Mouse (Mus musculus) midbrain, embryonic 14.5 days (tissue): ENCODE results near the gene Odf3b. TPM values are rescaled to one million over a fixed set of nuclear protein-coding genes. Genes with fewer than 3 reads are reported as not detected.
A peak's percentile ranks its signal among the peaks of the same experiment; 100 is the strongest.

Source experiments
- ATAC-seq: fragments of 200-750 bp; cut with Nextera tagmentation; 2 replicates; pipeline ENCODE4 v1.8.0; 2017; ENCODE audit warnings: moderate number of reproducible peaks, moderate library complexity; ENCODE audit not compliant: low FRiP score, low TSS enrichment
- DNase-seq: peaks from one replicate; pipeline ENCODE4 v3.0.0-alpha.2; 2015
- H3K27ac ChIP-seq: fragments of 300-500 bp; sonication (generic); replicated peaks from 2 replicates; pipeline ENCODE4 v1.5.1; 2014; ENCODE audit warnings: mild to moderate bottlenecking, low read depth, low read length, moderate library complexity
- H3K27me3 ChIP-seq: fragments of 300-500 bp; sonication (generic); 2 replicates; pipeline ENCODE4 v1.6.1; 2014; ENCODE audit warnings: low read length, control low read depth, mixed read lengths; ENCODE audit not compliant: control insufficient read depth, insufficient read depth
- H3K36me3 ChIP-seq: fragments of 300-500 bp; sonication (generic); 2 replicates; pipeline ENCODE4 v1.6.1; 2014; ENCODE audit warnings: low read length, control low read depth; ENCODE audit not compliant: control insufficient read depth, insufficient read depth
- H3K4me1 ChIP-seq: fragments of 300-500 bp; sonication (generic); 2 replicates; pipeline ENCODE4 v1.6.1; 2014; ENCODE audit warnings: mild to moderate bottlenecking, antibody characterized with exemption, low read length, control low read depth; ENCODE audit not compliant: control insufficient read depth, insufficient read depth
- H3K4me2 ChIP-seq: fragments of 300-500 bp; sonication (generic); 2 replicates; pipeline ENCODE4 v1.6.1; 2014; ENCODE audit warnings: mild to moderate bottlenecking, low read length, moderate library complexity
- H3K4me3 ChIP-seq: fragments of 300-500 bp; sonication (generic); replicated peaks from 2 replicates; pipeline ENCODE4 v1.5.1; 2014; ENCODE audit warnings: low read depth, low read length
- H3K9ac ChIP-seq: fragments of 300-500 bp; sonication (generic); replicated peaks from 2 replicates; pipeline ENCODE4 v1.6.1; 2014; ENCODE audit warnings: mild to moderate bottlenecking, low read length, moderate library complexity
- H3K9me3 ChIP-seq: fragments of 300-500 bp; sonication (generic); 2 replicates; pipeline ENCODE4 v1.6.1; 2016; ENCODE audit warnings: low read length, control low read depth, mixed read lengths; ENCODE audit not compliant: control insufficient read depth
- WGBS: fragments of 180-500 bp; shearing (Covaris S2); extraction: QIAGEN DNeasy Blood & Tissue Kit; methylation state at CpG from one replicate; pipeline ENCODE4 v1.1.7; 2014; 5-methylcytosine and 5-hydroxymethylcytosine counted together
- polyA plus RNA-seq: library from polyadenylated mRNA; unstranded; fragments of >200 nt; fragmentation: Nextera tagmentation; extraction: Ambion mirVana; gene quantifications from 2 replicates; pipeline ENCODE4 v1.2.1, GENCODE M21; 2014

Gene Odf3b
- polyA plus RNA-seq, 1 experiment from 2014 or later: 0.82 TPM

- H3K4me2 ChIP-seq: peak overlapping the region; percentile 87
- H3K36me3 ChIP-seq: peaks cover 52% of the 10 kb centered on the region
- H3K4me3 ChIP-seq: peak overlapping the region; percentile 70; the same call in 1 of the 2 replicates
- no peaks in the 10 kb centered on the region for H3K9me3 ChIP-seq
- no peak overlapping the region for H3K9ac ChIP-seq
- H3K27me3 ChIP-seq: peaks cover 17% of the 10 kb centered on the region
- DNase-seq: no peak
- peak overlapping the region; percentile 93; the same call in 1 of the 2 replicates for H3K27ac ChIP-seq
- ATAC-seq: no peak
- H3K4me1 ChIP-seq: peaks cover 11% of the 10 kb centered on the region
- 86% methylated on average over 7 of the region's 7 CpGs for WGBS
Measured at GRCm38 (mm10) chr15:89372536-89372935, 6.5 kb downstream of the Odf3b start.

GRCm38 (mm10) chr15:89372068-89372467 is 7.0 kb downstream of the Odf3b start:
- H3K27me3 ChIP-seq: peaks cover 12% of the 10 kb centered on the region
- ATAC-seq: no peak
- no peak for DNase-seq
- no peaks in the 10 kb centered on the region for H3K9me3 ChIP-seq
- H3K4me2 ChIP-seq: no peak overlapping the region
- H3K4me3 ChIP-seq: no peak overlapping the region
- 93% methylated on average over 13 of the region's 13 CpGs for WGBS
- H3K36me3 ChIP-seq: peaks cover 57% of the 10 kb centered on the region
- no peak overlapping the region for H3K27ac ChIP-seq
- H3K9ac ChIP-seq: no peak overlapping the region
- H3K4me1 ChIP-seq: peaks cover 11% of the 10 kb centered on the region

GRCm38 (mm10) chr15:89365141-89365551 is 13.9 kb downstream of the Odf3b start:
- Histone ChIP-seq H3K9me3 (no peaks in the 10 kb centered on the region), H3K27ac (no peak overlapping the region), H3K4me1 (no peaks in the 10 kb centered on the region), H3K36me3 (peaks cover 98% of the 10 kb centered on the region), H3K4me2 (no peak overlapping the region), H3K9ac (no peak overlapping the region), H3K4me3 (no peak overlapping the region), H3K27me3 (no peaks in the 10 kb centered on the region)
- no peak for ATAC-seq
- DNase-seq: no peak
- WGBS: 95% methylated on average over 4 of the region's 4 CpGs

- Histone ChIP-seq H3K36me3 (peaks cover 81% of the 10 kb centered on the region), H3K4me2 (no peak overlapping the region), H3K9me3 (no peaks in the 10 kb centered on the region), H3K4me3 (no peak overlapping the region), H3K27ac (no peak overlapping the region), H3K27me3 (no peaks in the 10 kb centered on the region), H3K4me1 (no peaks in the 10 kb centered on the region), H3K9ac (no peak overlapping the region)
- ATAC-seq (no peak), DNase-seq (no peak)
- 95% methylated on average over 7 of the region's 7 CpGs for WGBS
Measured at GRCm38 (mm10) chr15:89363051-89363450, 16.0 kb downstream of the Odf3b start.

GRCm38 (mm10) chr15:89358784-89359183 is 20.3 kb downstream of the Odf3b start:
- peaks cover 38% of the 10 kb centered on the region for H3K36me3 ChIP-seq
- no peak overlapping the region for H3K4me3 ChIP-seq
- H3K9me3 ChIP-seq: no peaks in the 10 kb centered on the region
- WGBS: 92% methylated on average over 3 of the region's 3 CpGs
- no peak for DNase-seq
- H3K27me3 ChIP-seq: no peaks in the 10 kb centered on the region
- peaks cover 18% of the 10 kb centered on the region for H3K4me1 ChIP-seq
- no peak overlapping the region for H3K9ac ChIP-seq
- H3K27ac ChIP-seq: no peak overlapping the region
- H3K4me2 ChIP-seq: no peak overlapping the region
- ATAC-seq: no peak

GRCm38 (mm10) chr15:89356372-89356771 is 22.7 kb downstream of the Odf3b start:
- H3K27me3 ChIP-seq: no peaks in the 10 kb centered on the region
- DNase-seq: peak; percentile 81
- peak overlapping the region; percentile 80; the same call in 1 of the 2 replicates for H3K27ac ChIP-seq
- peak overlapping the region; percentile 71; the same call in 1 of the 2 replicates for H3K9ac ChIP-seq
- 1% methylated on average over 15 of the region's 15 CpGs for WGBS
- H3K9me3 ChIP-seq: no peaks in the 10 kb centered on the region
- peak overlapping the region; percentile 78 for H3K4me3 ChIP-seq
- ATAC-seq: peak; percentile 31; the same call in 1 of the 2 replicates
- peaks cover 18% of the 10 kb centered on the region for H3K4me1 ChIP-seq
- peaks cover 37% of the 10 kb centered on the region for H3K36me3 ChIP-seq
- H3K4me2 ChIP-seq: peak overlapping the region; percentile 84

- ATAC-seq (peak; percentile 94), DNase-seq (peak; percentile 99)
- Histone ChIP-seq H3K4me1 (peaks cover 18% of the 10 kb centered on the region), H3K27ac (peak within 1 kb of the TSS; percentile 80), H3K4me2 (peak within 1 kb of the TSS; percentile 84), H3K9me3 (no peaks in the 10 kb centered on the region), H3K4me3 (peak within 1 kb of the TSS; percentile 78), H3K9ac (peak within 1 kb of the TSS; percentile 71), H3K36me3 (peaks cover 37% of the 10 kb centered on the region), H3K27me3 (no peaks in the 10 kb centered on the region)
- WGBS: under 1% methylated on average over 64 of the region's 64 CpGs
Measured at GRCm38 (mm10) chr15:89355241-89356187, 23.6 kb downstream of the Odf3b start, which contains the start of the genes Lmf2 and Ncaph2. TSS of gene Lmf2 (minus strand) at chr15:89355659. TSS of gene Ncaph2 (plus strand) at chr15:89355719.

- Histone ChIP-seq H3K4me1 (peaks cover 18% of the 10 kb centered on the region), H3K4me2 (peak overlapping the region; percentile 84), H3K4me3 (peak overlapping the region; percentile 78), H3K36me3 (peaks cover 35% of the 10 kb centered on the region), H3K27ac (no peak overlapping the region), H3K9me3 (no peaks in the 10 kb centered on the region), H3K9ac (peak overlapping the region; percentile 71), H3K27me3 (no peaks in the 10 kb centered on the region)
- no peak for ATAC-seq
- DNase-seq: no peak
- 86% methylated on average over 7 of the region's 7 CpGs for WGBS
Measured at GRCm38 (mm10) chr15:89354455-89354854, 24.6 kb downstream of the Odf3b start.
